Mouse (Mus musculus) thymus, adult 2 months (tissue): ENCODE results near the gene Kif1a. TPM values are rescaled to one million over a fixed set of nuclear protein-coding genes. Genes with fewer than 3 reads are reported as not detected.
A peak's percentile ranks its signal among the peaks of the same experiment; 100 is the strongest.

Experiments used
- DNase-seq: peaks from one replicate; pipeline ENCODE4 v3.0.0; 2021
- H3K27ac ChIP-seq: fragments of 200-500 bp; 2 replicates; pipeline ENCODE4 v1.5.1; 2012; ENCODE audit warnings: low read length, control low read depth; ENCODE audit not compliant: control insufficient read depth, insufficient read depth
- H3K27me3 ChIP-seq: fragments of 200-500 bp; 2 replicates; pipeline ENCODE4 v1.6.1; 2012; ENCODE audit warnings: mild to moderate bottlenecking, low read length, moderate library complexity, mixed read lengths; ENCODE audit not compliant: control insufficient read depth, insufficient read depth
- H3K36me3 ChIP-seq: fragments of 200-500 bp; 2 replicates; pipeline ENCODE4 v1.6.1; 2012; ENCODE audit warnings: mild to moderate bottlenecking, low read length, moderate library complexity; ENCODE audit not compliant: control insufficient read depth, insufficient read depth
- H3K4me1 ChIP-seq: fragments of 200-500 bp; replicated peaks from 2 replicates; pipeline ENCODE4 v1.6.1; 2012; ENCODE audit warnings: low read length; ENCODE audit not compliant: control insufficient read depth, insufficient read depth
- H3K4me3 ChIP-seq: fragments of 200-500 bp; 2 replicates; pipeline ENCODE4 v1.5.1; 2012; ENCODE audit warnings: mild to moderate bottlenecking, low read length, control low read depth, moderate library complexity; ENCODE audit not compliant: control insufficient read depth, insufficient read depth
- CTCF ChIP-seq: fragments of 200-500 bp; IDR thresholded peaks from 2 replicates; pipeline ENCODE4 v1.5.1; 2012; ENCODE audit warnings: mild to moderate bottlenecking, control low read depth, low read length, moderate library complexity, borderline replicate concordance; ENCODE audit not compliant: control insufficient read depth, poor library complexity, insufficient read depth; ENCODE audit errors: extremely low read depth
- POLR2A ChIP-seq: fragments of 200-500 bp; IDR thresholded peaks from 2 replicates; pipeline ENCODE4 v1.6.1; 2012; ENCODE audit warnings: mild to moderate bottlenecking, low read length, control low read depth, moderate library complexity; ENCODE audit not compliant: control insufficient read depth, poor library complexity, insufficient read depth; ENCODE audit errors: extremely low read depth
- WGBS: fragments of 180-500 bp; shearing (Covaris S2); methylation state at CpG from one replicate; pipeline ENCODE4 v1.1.7; 2018; 5-methylcytosine and 5-hydroxymethylcytosine counted together
- polyA plus RNA-seq: library from polyadenylated mRNA; depleted of rRNA; stranded (reverse); fragments of >200 nt; gene quantifications from 2 replicates; pipeline ENCODE4 v1.2.3, GENCODE M21; 2012

Gene Kif1a
- polyA plus RNA-seq, 1 experiment, result 2.0 TPM

- H3K4me3 ChIP-seq, result no peak overlapping the region
- TF ChIP-seq POLR2A (no peak), CTCF (no peak)
- no peak overlapping the region for H3K27ac ChIP-seq
- no peaks in the 10 kb centered on the region for H3K4me1 ChIP-seq
- no peak for DNase-seq
- WGBS, result 95% methylated on average over 10 of the region's 10 CpGs
- no peaks in the 10 kb centered on the region for H3K36me3 ChIP-seq
- no peaks in the 10 kb centered on the region for H3K27me3 ChIP-seq
Measured at GRCm38 (mm10) chr1:93029387-93029786, 72.4 kb downstream of the Kif1a start.

GRCm38 (mm10) chr1:93026600-93026999 lies 75.2 kb downstream of the Kif1a start:
- no peak for TF ChIP-seq POLR2A
- no peak for TF ChIP-seq CTCF
- no peaks in the 10 kb centered on the region for H3K27me3 ChIP-seq

DNA sequence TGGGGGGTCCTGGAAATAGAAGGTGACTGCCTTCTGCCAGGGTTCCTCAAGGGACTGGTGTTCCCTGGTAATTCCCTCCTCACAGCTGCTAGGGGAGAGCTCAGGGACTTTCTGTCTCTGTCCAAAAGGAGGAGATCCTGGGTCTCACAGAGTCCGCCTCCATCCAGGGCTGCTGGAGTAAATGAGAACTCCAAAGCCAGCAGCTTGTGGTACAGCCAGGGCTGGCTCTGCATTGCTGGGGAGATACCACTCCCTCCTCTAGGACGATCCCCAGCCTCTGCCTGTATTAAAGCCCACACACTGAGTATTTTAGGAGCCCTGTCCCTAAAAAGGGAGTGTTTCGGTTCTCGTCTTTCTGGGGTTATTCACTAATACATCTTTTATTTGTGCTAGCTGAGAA lies 81.1 kb downstream of the Kif1a start:
- TF ChIP-seq POLR2A (no peak), CTCF (no peak)
- H3K4me3 ChIP-seq, result no peak overlapping the region
- H3K4me1 ChIP-seq, result no peaks in the 10 kb centered on the region
- no peak overlapping the region for H3K27ac ChIP-seq
- no peak for DNase-seq
- WGBS, result 83% methylated on average over 4 of the region's 4 CpGs
- H3K27me3 ChIP-seq, result no peaks in the 10 kb centered on the region
- H3K36me3 ChIP-seq, result no peaks in the 10 kb centered on the region

More at GRCm38 (mm10) chr1:93026600-93026999, 75.2 kb downstream of the Kif1a start:
- no peaks in the 10 kb centered on the region for H3K36me3 ChIP-seq
- no peak overlapping the region for H3K27ac ChIP-seq
- no peaks in the 10 kb centered on the region for H3K4me1 ChIP-seq
- 86% methylated on average over 8 of the region's 8 CpGs for WGBS
- H3K4me3 ChIP-seq, result no peak overlapping the region
- no peak for DNase-seq

DNA sequence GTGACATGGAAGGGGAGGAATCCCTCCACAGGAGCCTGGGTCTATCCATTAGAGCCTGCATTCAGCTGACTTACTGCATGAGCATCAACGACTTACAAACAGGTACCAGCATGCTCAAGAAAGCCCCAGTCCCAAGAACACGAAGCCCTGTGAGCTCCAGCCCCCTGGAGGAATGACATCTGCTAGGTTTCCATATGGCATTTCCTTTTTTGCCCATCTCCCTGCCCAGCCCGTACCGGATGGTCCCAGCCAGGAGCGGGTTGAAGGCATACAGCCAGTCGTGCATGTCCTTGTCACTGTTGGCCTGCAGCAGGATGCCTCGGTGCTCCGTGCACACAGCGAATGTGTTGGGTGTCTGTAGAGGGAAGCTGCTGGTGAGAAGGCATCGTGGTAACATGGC lies 83.0 kb downstream of the Kif1a start:
- WGBS, result 80% methylated on average over 10 of the region's 10 CpGs
- H3K4me3 ChIP-seq, result no peak overlapping the region

GRCm38 (mm10) chr1:93015136-93015535 lies 86.6 kb downstream of the Kif1a start:
- WGBS, result 78% methylated on average over 2 of the region's 2 CpGs
- H3K27me3 ChIP-seq, result no peaks in the 10 kb centered on the region
- no peaks in the 10 kb centered on the region for H3K36me3 ChIP-seq
- no peaks in the 10 kb centered on the region for H3K4me1 ChIP-seq
- TF ChIP-seq CTCF (no peak), POLR2A (no peak)
- H3K27ac ChIP-seq, result no peak overlapping the region
- DNase-seq, result no peak
- no peak overlapping the region for H3K4me3 ChIP-seq

More for the DNA sequence above, 83.0 kb downstream of the Kif1a start:
- no peaks in the 10 kb centered on the region for H3K4me1 ChIP-seq
- H3K27ac ChIP-seq, result no peak overlapping the region
- no peak for DNase-seq
- TF ChIP-seq POLR2A (no peak), CTCF (no peak)
- no peaks in the 10 kb centered on the region for H3K27me3 ChIP-seq
- H3K36me3 ChIP-seq, result no peaks in the 10 kb centered on the region

- H3K36me3 ChIP-seq, result no peaks in the 10 kb centered on the region
- H3K27me3 ChIP-seq, result no peaks in the 10 kb centered on the region
- H3K27ac ChIP-seq, result no peak overlapping the region
- TF ChIP-seq POLR2A (no peak), CTCF (peak; percentile 73; the same call in 1 of the 2 replicates)
- no peak overlapping the region for H3K4me3 ChIP-seq
- DNase-seq, result peak; percentile 71
- no peaks in the 10 kb centered on the region for H3K4me1 ChIP-seq
Measured at GRCm38 (mm10) chr1:93014460-93014859, 87.3 kb downstream of the Kif1a start.

GRCm38 (mm10) chr1:93013367-93013766 lies 88.4 kb downstream of the Kif1a start:
- H3K27ac ChIP-seq, result no peak overlapping the region
- no peaks in the 10 kb centered on the region for H3K4me1 ChIP-seq
- no peak for TF ChIP-seq CTCF
- no peak for TF ChIP-seq POLR2A
- DNase-seq, result no peak
- no peaks in the 10 kb centered on the region for H3K27me3 ChIP-seq
- no peak overlapping the region for H3K4me3 ChIP-seq
- 77% methylated on average over 4 of the region's 4 CpGs for WGBS
- H3K36me3 ChIP-seq, result no peaks in the 10 kb centered on the region
